8 mouse cellular contexts compared by ENCODE assay signal in genomic region chr11:87591526-87592353, GRCm38 (mm10). TPM values are rescaled to one million over a fixed set of nuclear protein-coding genes. Genes with fewer than 3 reads are reported as not detected.
DNase-seq lines count a peak whose midpoint lies in the region; ATAC-seq lines count a peak whose summit lies in the region.

Gene Mtmr4 (plus strand): TSS chr11:87592162.

- WGBS in hindbrain, embryonic 10.5 days = under 1% methylated on average over 61 of the region's 61 CpGs

- ATAC-seq in frontal cortex, adult (ENCODE audit: low TSS enrichment) = peak; percentile 84

- no peaks in the 10 kb centered on the region for H3K27me3 ChIP-seq in hindbrain, embryonic 10.5 days (ENCODE audit: insufficient read depth, poor library complexity, severe bottlenecking)

- H3K9me3 ChIP-seq in hindbrain, embryonic 10.5 days = no peaks in the 10 kb centered on the region

- H3K4me3 ChIP-seq in hindbrain, embryonic 10.5 days = peak within 1 kb of the TSS; percentile 81

- H3K27ac ChIP-seq in hindbrain, embryonic 10.5 days = peak within 1 kb of the TSS; percentile 92

- H3K4me1 ChIP-seq in hindbrain, embryonic 10.5 days (replicated peaks) = peaks cover 70% of the 10 kb centered on the region

- H3K36me3 ChIP-seq in hindbrain, embryonic 10.5 days = peaks cover 17% of the 10 kb centered on the region; the same call in 1 of the 2 replicates

- DNase-seq in MN1 (ENCODE audit: low spot score) = peak; percentile 98
- DNase-seq in cerebellum, adult 9-10 months = peak; percentile 100
- DNase-seq in hindbrain, embryonic 10.5 days (ENCODE audit: low spot score) = peak; percentile 100
- DNase-seq in layer of hippocampus, postnatal 10 days (ENCODE audit: low spot score in 2 of 2) = peak; percentile 99
- DNase-seq in lung, postnatal 10 days = peak; percentile 100
- peak; percentile 99 for DNase-seq in ovary, postnatal 36 days (ENCODE audit: low spot score)
- DNase-seq in thymus, postnatal 25 days = peak; percentile 98

RNA-seq across cellular contexts. Expression of gene Mtmr4, which starts in this region (rescaled TPM):
- polyA plus RNA-seq in hindbrain, embryonic 10.5 days (2016; fragmentation: Nextera tagmentation; extraction: Ambion mirVana) = 68.8 and 70.5 TPM in 2 replicates
- total RNA-seq in layer of hippocampus, postnatal 10 days (2021) = 10 to 100 TPM; 82.7 to 84.6 TPM

Comparison
In these comparisons a context has a peak if more than half of its experiments do, and no peak if none do; other contexts are left out.
1. Peak in every context shown above with its lines: DNase-seq, ATAC-seq, H3K4me3 ChIP-seq and H3K27ac ChIP-seq.